Mouse (Mus musculus) intestine, postnatal 0 days (tissue): ENCODE data around the gene Cstl1. TPM values are rescaled to one million over a fixed set of nuclear protein-coding genes. Genes with fewer than 3 reads are reported as not detected.

ENCODE experiments used
- ATAC-seq: fragments of 200-750 bp; cut with Nextera tagmentation; 2 replicates; pipeline ENCODE4 v1.8.0; 2017; ENCODE audit warnings: mild to moderate bottlenecking, moderate TSS enrichment, moderate library complexity
- H3K27ac ChIP-seq: fragments of 300-500 bp; sonication (generic); 2 replicates; pipeline ENCODE4 v1.5.1; 2014; ENCODE audit warnings: mild to moderate bottlenecking, low read depth, low read length, moderate library complexity
- H3K27me3 ChIP-seq: fragments of 300-500 bp; sonication (generic); replicated peaks from 2 replicates; pipeline ENCODE4 v1.6.1; 2014; ENCODE audit warnings: low read length, mixed read lengths; ENCODE audit not compliant: control insufficient read depth, insufficient read depth
- H3K36me3 ChIP-seq: fragments of 300-500 bp; sonication (generic); 2 replicates; pipeline ENCODE4 v1.6.1; 2014; ENCODE audit warnings: mild to moderate bottlenecking, moderate library complexity; ENCODE audit not compliant: control insufficient read depth, insufficient read depth
- H3K4me1 ChIP-seq: fragments of 300-500 bp; sonication (generic); replicated peaks from 2 replicates; pipeline ENCODE4 v1.6.1; 2014; ENCODE audit warnings: antibody characterized with exemption, low read length, mixed read lengths; ENCODE audit not compliant: control insufficient read depth, insufficient read depth
- H3K4me2 ChIP-seq: fragments of 300-500 bp; sonication (generic); replicated peaks from 2 replicates; pipeline ENCODE4 v1.6.1; 2014; ENCODE audit warnings: low read depth, mild to moderate bottlenecking, moderate library complexity
- H3K4me3 ChIP-seq: fragments of 300-500 bp; sonication (generic); 2 replicates; pipeline ENCODE4 v1.5.1; 2014; ENCODE audit warnings: low read depth, low read length
- H3K9ac ChIP-seq: fragments of 300-500 bp; sonication (generic); 2 replicates; pipeline ENCODE4 v1.6.1; 2014; ENCODE audit warnings: mild to moderate bottlenecking, low read depth, low read length
- H3K9me3 ChIP-seq: fragments of 300-500 bp; sonication (generic); 2 replicates; pipeline ENCODE4 v1.6.1; 2016; ENCODE audit warnings: mixed run types; ENCODE audit not compliant: control insufficient read depth
- CTCF ChIP-seq: sonication (generic); IDR thresholded peaks from 2 replicates; pipeline ENCODE4 v1.5.1; 2016; ENCODE audit warnings: low read depth, mild to moderate bottlenecking, control low read depth, antibody characterized with exemption, moderate library complexity
- WGBS: fragments of 180-500 bp; shearing (Covaris S2); extraction: QIAGEN DNeasy Blood & Tissue Kit; methylation state at CpG from one replicate; pipeline ENCODE4 v1.1.7; 2014; 5-methylcytosine and 5-hydroxymethylcytosine counted together
- polyA plus RNA-seq: library from polyadenylated mRNA; unstranded; fragments of >200 nt; fragmentation: Nextera tagmentation; extraction: Ambion mirVana; gene quantifications from 2 replicates; pipeline ENCODE4 v1.2.1, GENCODE M21; 2015

Cstl1 gene
- polyA plus RNA-seq: not detected in 2 replicates

DNA sequence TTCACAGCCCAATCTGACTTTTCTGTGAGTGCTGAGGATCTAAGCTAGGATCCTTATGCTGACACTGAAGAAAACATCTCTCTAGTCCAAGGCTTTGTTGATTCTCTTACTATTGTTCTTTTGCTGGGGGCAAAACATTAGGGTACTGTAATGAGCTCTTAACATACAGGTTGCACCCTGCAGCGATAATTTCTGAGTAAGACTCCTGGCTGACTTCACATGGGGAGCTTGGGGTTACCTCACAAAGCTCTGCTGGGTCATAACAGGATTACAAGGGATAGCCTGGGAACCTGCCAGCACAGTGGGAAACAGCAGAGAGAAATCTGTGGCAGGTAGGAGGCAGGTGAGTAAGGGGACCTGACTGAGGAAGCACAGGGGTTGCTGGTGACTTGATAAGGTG, at the start of gene Cstl1:
Gene Cstl1, plus strand, starts transcription at position 301 of the 400 bp plus-strand sequence.
- no peaks in the 10 kb centered on the region for H3K36me3 ChIP-seq
- 76% methylated on average over 1 of the region's 1 CpGs for WGBS
- no peak for TF ChIP-seq CTCF
- no peaks in the 10 kb centered on the region for H3K4me1 ChIP-seq
- H3K4me2 ChIP-seq: no peak within 1 kb of the TSS
- H3K9me3 ChIP-seq: no peaks in the 10 kb centered on the region
- ATAC-seq: no peak
- H3K27me3 ChIP-seq: no peaks in the 10 kb centered on the region
- no peak within 1 kb of the TSS for H3K4me3 ChIP-seq
- H3K27ac ChIP-seq: no peak within 1 kb of the TSS
- H3K9ac ChIP-seq: no peak within 1 kb of the TSS

DNA sequence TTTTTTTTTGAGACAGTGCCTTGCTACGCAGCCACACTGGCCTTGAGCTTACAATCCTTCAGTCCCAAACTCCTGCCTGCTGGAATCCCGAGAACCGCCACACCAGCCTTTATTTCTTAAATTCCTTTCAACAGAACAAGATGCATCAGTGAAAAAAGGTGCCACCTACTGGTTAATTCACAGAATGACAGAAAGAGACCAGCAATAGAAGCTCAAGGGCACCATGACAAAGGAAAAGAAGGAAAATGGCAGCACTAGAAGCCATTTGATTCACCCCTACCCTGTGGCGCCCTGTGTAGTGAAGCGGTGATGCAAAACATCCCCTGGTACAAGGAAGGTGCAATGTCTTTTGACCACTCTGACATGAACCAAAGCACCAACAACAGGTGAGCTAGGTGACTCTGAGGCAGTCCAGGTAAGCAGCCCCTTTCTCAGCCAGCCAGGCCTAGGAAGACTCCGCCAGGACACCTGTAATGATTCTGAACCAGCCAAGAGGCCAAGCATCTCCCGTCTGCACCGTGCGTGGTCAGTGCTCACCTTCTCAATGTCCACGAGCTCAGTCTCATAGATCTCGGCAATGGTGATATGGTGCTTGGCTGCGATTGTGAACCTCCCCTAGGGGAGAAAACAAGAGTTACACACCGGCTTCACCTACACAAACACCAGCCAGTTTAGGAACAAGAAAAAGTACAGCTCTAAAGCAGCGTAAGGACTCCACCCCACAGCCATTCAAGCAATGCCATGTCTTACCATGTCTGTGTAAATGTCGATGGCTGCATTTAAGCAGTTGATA, 43.6 kb upstream of the Cstl1 start:
- ATAC-seq: no peak
- no peak overlapping the region for H3K27ac ChIP-seq
- WGBS: 81% methylated on average over 15 of the region's 15 CpGs

DNA sequence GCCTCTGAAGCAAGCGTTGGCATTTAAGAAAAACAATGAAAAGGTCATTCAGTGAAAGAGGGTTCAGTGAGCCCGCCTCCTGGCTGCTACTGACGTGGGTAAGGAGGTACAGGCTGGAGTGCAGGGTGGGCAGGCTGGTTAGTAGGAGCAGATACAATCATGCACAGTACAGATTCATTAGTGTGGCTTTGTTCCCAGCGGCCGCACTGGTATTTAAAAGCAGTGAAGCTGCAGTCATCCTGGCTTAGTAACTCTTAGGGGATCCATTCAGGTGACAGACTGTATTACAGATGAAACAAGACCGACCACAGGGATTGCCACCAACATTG, 43.0 kb upstream of the Cstl1 start:
- no peak for ATAC-seq
- no peaks in the 10 kb centered on the region for H3K27me3 ChIP-seq
- no peak overlapping the region for H3K27ac ChIP-seq
- no peak overlapping the region for H3K4me2 ChIP-seq
- no peaks in the 10 kb centered on the region for H3K4me1 ChIP-seq
- WGBS: 91% methylated on average over 6 of the region's 6 CpGs
- H3K4me3 ChIP-seq: no peak overlapping the region
- TF ChIP-seq CTCF: no peak
- no peaks in the 10 kb centered on the region for H3K9me3 ChIP-seq
- H3K9ac ChIP-seq: no peak overlapping the region
- peaks cover 5% of the 10 kb centered on the region; the same call in 1 of the 2 replicates for H3K36me3 ChIP-seq

More for the DNA sequence above, 43.6 kb upstream of the Cstl1 start:
- no peaks in the 10 kb centered on the region for H3K4me1 ChIP-seq
- H3K9me3 ChIP-seq: no peaks in the 10 kb centered on the region
- H3K4me3 ChIP-seq: no peak overlapping the region
- H3K36me3 ChIP-seq: peaks cover 5% of the 10 kb centered on the region; the same call in 1 of the 2 replicates
- H3K4me2 ChIP-seq: no peak overlapping the region
- H3K9ac ChIP-seq: no peak overlapping the region
- TF ChIP-seq CTCF: peak; percentile 68
- H3K27me3 ChIP-seq: no peaks in the 10 kb centered on the region

DNA sequence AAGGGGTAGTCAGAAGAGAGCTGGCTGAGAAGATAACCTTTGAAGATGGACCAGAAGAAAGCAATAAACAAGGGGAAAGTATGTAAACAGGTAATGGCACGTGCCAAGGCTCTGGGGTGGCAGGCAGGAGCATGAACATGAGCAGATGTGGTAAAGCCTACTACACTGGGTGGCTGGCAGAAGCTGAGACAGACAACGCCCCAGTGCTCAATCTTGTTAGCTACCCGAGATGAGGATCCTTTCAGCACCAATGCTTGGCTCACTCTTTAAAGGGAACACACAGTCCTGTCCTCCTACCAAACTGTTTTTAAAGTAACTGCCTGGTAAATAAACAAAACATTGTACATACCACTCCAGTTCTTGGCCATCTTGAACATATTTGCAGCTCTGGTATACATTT, 37.8 kb upstream of the Cstl1 start:
- H3K27ac ChIP-seq: no peak overlapping the region
- no peaks in the 10 kb centered on the region for H3K27me3 ChIP-seq
- WGBS: 75% methylated on average over 3 of the region's 3 CpGs
- TF ChIP-seq CTCF: no peak
- no peak overlapping the region for H3K4me3 ChIP-seq
- no peaks in the 10 kb centered on the region for H3K4me1 ChIP-seq
- ATAC-seq: no peak
- H3K4me2 ChIP-seq: no peak overlapping the region
- no peaks in the 10 kb centered on the region for H3K9me3 ChIP-seq
- H3K36me3 ChIP-seq: peaks cover 5% of the 10 kb centered on the region; the same call in 1 of the 2 replicates
- H3K9ac ChIP-seq: no peak overlapping the region

DNA sequence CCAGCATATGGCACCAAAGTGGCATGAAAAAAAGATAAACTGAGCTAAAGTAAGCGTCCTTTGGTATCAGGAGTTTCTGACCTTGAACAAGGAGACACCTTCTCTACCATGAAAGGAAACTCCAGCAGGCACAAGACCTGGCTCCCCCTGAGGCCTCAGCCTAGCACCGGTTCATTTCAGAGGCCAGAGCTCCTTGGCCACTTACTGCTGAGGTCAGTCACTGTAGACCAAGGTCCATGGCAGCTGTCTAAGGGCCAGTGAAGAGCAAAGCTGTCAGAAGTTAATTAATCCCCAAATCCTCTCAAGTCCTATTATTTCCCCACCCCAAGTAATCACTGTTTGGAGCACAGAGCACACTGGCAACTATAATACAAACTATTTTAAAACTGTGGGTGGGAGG, 33.1 kb upstream of the Cstl1 start:
- no peak overlapping the region for H3K9ac ChIP-seq
- H3K4me2 ChIP-seq: no peak overlapping the region
- no peak overlapping the region for H3K27ac ChIP-seq
- H3K4me3 ChIP-seq: no peak overlapping the region
- ATAC-seq: no peak
- H3K4me1 ChIP-seq: no peaks in the 10 kb centered on the region
- no peaks in the 10 kb centered on the region for H3K36me3 ChIP-seq
- H3K27me3 ChIP-seq: no peaks in the 10 kb centered on the region
- 64% methylated on average over 2 of the region's 2 CpGs for WGBS
- H3K9me3 ChIP-seq: no peaks in the 10 kb centered on the region
- TF ChIP-seq CTCF: no peak

DNA sequence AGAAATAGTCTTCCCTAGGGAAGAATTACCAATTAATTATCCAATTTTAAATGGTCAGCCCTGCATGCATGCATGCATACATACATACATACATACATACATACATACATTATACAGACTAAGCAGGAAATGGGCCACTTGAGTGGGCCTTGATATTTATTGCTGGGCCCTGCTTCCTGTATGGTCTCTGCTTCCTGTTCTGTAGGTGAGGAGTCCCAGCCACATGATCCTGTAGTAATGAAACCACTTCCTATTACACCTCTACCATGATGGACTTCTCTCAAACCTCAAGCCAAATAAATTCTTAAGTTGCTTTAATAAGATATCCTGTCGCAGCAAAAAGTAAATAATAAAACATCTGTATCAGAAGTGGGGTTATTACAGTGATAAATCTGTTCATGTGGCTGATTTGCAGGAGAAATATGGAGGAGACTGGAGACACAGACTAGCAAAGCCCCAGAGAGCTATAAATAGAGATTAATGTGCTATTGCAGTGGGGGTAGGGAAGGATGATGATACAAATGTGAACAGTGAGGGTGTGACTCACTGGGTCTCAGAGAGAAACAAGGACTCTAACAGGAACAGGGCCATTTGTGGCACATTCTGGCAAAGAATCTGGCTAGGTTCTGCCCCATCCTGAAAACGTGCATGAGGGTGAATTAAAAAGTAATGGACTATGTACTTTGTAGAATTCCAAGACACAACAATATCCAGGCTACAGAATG, 30.7 kb upstream of the Cstl1 start:
- TF ChIP-seq CTCF: no peak
- H3K36me3 ChIP-seq: no peaks in the 10 kb centered on the region
- WGBS: 50% methylated on average over 2 of the region's 2 CpGs
- no peaks in the 10 kb centered on the region for H3K4me1 ChIP-seq
- no peak overlapping the region for H3K4me2 ChIP-seq
- no peak overlapping the region for H3K4me3 ChIP-seq
- H3K27me3 ChIP-seq: no peaks in the 10 kb centered on the region
- ATAC-seq: no peak
- no peaks in the 10 kb centered on the region for H3K9me3 ChIP-seq
- H3K9ac ChIP-seq: no peak overlapping the region
- no peak overlapping the region for H3K27ac ChIP-seq
